Mouse (Mus musculus) c-Kit-positive CD71-positive TER-119-negative erythroid progenitor cells, embryonic 14.5 days (primary cell): ENCODE results near the gene Kat2b.
"Not testable (repeated sequence)": the region's sequence is repeated elsewhere in the genome, so short reads cannot be mapped to it uniquely, and the experiment has no call there.

Experiments used
- DNase-seq: peaks from one replicate; pipeline ENCODE4 v3.0.0-alpha.2; 2013; ENCODE audit warnings: low read depth

The Kat2b gene

DNA sequence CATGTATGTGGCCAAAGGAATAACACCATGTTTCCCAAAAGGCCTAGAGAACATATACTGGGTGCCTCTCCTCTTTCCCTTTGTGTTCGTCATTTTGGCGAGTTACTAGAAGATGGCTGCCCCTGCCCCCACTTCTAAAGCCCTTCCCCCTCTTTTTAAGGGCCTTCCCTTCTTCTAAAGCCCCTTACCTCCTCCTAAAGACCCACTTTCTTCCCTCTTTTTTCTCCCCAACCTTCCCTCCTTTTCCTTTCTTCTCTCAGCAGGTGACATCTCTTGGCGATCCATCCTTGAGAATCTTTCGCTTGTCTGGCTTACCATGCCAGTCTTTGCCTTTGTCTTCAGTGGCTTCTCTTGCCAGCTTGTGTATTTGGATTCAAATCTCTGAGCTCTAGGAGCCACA is 31.9 kb downstream of the Kat2b start:
- DNase-seq, result no peak

DNA sequence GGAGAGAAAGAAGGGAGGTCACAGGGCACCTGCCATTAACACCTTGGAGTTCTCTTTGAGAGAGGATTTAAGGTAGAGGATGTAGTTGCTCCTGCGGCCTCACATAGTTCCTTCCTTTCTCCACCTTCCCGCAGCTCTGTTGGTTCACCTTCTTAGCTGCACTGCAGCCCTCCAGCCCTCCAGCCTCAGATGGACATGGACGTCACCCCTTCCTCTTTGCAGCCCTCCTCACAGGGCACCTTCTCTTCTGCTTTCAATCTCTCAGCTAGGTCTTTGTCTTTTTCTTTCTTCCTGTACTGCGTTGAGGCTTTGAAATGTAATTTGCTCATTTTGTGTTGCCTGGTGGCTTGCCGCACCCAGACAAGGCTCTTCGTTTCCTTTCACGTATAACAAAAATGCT is 36.6 kb downstream of the Kat2b start:
- not testable (repeated sequence) for DNase-seq

DNA sequence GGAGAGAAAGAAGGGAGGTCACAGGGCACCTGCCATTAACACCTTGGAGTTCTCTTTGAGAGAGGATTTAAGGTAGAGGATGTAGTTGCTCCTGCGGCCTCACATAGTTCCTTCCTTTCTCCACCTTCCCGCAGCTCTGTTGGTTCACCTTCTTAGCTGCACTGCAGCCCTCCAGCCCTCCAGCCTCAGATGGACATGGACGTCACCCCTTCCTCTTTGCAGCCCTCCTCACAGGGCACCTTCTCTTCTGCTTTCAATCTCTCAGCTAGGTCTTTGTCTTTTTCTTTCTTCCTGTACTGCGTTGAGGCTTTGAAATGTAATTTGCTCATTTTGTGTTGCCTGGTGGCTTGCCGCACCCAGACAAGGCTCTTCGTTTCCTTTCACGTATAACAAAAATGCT is 39.4 kb downstream of the Kat2b start:
- DNase-seq, result not testable (repeated sequence)

DNA sequence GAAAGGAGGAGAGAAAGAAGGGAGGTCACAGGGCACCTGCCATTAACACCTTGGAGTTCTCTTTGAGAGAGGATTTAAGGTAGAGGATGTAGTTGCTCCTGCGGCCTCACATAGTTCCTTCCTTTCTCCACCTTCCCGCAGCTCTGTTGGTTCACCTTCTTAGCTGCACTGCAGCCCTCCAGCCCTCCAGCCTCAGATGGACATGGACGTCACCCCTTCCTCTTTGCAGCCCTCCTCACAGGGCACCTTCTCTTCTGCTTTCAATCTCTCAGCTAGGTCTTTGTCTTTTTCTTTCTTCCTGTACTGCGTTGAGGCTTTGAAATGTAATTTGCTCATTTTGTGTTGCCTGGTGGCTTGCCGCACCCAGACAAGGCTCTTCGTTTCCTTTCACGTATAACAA is 42.3 kb downstream of the Kat2b start:
- not testable (repeated sequence) for DNase-seq

DNA sequence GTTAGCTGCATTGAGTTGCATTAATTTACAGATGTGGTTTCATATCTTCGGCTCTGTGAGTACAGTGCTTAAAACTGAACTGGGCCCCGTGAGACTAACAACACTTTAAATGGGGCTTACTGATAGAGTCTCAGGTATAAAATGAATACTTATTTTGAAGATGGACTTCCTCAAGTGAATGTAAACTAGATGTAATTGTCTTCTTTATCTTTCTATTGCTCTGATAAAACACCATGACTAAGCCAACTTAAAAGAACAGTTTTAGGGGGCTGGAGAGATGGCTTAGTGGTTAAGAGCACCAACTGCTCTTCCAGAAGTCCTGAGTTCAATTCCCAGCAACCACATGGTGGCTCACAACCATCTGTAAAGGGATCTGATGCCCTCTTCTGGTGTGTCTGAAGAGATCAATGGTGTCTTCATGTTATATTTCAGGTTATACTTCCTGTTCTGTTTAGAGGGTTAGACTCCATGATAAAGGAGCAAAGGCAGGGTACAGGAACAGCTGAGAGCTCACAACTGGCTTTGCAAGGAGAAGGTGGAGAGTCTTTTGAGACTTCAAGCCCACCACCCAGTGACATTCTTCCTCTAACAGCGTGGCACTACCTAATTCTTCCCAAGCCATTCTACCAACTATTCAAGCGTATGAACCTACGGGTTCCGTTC is 50.8 kb downstream of the Kat2b start:
- no peak for DNase-seq

DNA sequence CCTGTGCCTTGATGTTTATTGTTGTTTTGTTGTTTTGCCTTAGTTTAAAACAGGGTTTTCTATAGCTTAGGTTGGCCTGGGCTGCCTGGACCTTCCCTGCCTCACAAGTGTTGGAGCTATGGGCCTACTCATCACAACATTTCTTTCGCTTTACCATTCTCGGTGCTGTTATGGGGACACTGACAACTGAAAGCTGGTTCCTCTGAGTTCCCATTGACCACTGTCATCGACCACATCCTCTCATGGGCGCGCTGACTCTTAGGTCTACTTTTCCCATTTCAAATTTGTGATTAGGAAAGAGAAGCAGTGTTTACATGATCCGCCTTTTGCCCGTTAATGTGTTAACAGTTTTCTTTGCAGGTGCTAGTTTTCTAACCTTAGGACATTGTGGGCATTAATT is 51.7 kb downstream of the Kat2b start:
- DNase-seq, result no peak

DNA sequence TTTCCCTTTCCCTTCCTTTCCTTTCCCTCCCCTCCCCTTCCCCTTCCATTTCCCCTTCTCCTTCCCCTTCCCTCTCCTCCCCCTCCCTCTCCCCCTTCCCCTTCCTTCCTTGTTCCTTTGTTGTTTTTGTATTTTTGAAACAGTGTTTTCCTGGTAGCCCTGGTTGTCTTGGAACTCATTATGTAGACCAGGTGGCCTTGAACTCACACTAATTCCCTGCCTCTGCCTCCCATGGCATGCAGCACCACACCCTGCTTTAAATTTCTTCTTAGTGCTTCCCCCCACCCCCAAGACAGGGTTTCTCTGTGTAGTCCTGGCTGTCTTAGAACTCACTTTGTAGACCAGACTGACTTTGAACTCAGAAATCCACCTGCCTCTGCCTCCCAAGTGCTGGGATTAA is 52.7 kb downstream of the Kat2b start:
- no peak for DNase-seq

DNA sequence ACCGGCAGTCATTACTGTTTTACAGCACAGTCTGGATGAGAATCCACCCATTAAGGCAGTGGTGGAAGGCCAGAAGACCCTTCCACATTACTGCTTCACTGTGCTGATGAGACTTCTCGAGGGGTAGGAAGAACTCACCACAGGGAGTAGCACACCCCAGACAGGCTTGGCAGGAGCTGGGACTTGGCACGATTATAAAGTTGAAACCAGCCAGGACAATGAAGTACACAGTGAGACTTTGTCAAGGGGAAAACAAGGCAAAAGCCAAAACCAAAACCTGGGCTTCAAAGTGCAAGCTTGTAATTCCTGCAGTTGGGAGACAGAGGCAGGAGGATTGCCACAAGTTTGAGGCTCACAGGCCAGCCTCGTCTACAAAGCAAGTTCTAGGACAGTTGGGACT is 54.0 kb downstream of the Kat2b start:
- DNase-seq, result no peak

DNA sequence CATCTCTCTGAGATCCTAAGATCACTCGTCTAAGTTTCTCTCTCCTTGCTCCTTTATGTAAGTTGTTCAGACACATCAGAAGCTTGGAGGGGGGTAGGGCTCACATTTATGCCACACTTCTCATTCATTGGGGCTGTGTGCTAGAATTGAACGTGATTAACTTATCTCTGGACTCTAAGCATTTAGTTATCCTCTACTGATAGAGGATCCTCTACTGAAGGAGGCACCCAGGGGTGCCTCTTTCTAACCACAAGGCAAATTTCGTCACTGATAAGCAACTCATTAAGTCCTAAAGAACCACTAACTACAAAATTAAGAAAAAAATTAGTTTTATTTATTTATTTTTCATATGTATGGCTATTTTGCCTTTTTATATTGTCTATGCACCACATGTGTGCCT is 55.5 kb downstream of the Kat2b start:
- peak; percentile 32 for DNase-seq

DNA sequence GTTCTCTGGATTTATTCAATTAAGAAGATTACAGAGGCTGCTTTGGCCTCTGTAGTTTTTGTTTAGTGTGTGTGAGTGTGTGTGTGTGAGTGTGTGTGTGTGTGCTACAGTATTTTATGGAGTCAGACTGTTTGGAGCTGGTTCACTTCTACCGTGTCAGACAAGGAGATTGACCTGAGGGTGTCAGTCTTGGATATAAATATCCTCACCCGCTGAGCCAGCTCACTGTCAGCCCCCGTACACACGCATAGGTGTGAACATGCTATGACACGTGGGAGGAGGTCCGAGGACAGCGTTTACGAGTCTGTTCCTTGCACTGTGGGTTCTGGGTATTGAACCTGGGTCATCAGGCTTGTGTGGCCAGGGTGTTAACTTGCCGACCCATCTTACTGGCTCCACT is 57.1 kb downstream of the Kat2b start:
- no peak for DNase-seq

DNA sequence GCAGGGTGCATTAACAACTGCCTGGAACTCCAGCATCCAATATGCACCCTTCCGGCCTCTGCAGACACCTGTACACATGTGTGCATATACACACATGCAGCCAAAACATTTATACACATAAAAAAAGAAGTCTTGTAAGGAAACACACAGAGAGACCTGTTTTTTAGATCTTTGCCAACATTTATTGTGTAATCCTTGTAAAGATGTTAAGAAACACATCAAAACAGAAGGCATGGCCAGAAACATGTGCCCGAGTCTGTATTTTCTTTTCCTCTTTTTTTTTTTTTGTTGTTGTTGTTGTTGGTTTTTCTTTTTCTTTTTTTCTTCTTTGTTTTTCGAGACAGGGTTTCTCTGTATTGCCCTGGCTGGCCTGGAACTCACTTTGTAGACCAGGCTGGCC is 59.5 kb downstream of the Kat2b start:
- no peak for DNase-seq

DNA sequence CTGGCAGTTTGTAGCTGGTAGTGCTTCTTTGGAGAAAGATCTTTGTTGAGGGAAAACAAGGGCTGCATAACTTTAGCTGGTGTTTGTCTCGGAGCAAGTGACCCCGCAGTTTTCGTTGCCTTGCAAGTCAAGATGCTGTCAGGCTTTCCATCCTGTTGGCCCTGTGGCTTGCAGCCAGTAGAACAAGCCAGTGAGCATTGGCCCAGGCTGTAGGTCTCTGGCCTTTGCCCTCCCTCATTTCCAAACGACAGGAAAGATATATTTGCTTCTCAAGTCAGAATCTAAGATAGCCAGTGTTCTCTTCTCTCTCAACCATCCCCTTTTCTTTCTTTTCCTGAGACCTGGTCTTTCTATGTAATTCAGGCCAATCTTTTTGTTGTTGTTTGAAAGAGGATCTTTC is 60.8 kb downstream of the Kat2b start:
- no peak for DNase-seq

DNA sequence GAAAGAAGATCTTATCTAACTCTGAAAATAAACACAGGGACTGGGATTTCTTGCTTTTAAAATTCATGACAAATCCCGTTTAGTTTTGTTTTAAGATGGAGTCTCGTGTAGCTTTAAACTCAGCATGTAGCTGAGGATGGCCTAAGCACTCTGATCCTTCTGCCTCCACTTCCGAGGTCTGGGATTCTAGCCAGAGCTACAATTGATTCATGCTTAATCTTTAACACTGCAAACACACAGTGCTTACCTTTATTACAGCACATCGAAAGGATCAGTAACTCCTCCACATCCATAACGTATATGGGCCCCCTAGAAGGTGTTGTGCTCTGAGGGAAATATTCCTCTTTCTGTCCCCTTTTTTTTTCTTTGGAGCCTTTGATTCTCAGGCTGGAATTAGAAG is 61.5 kb downstream of the Kat2b start:
- no peak for DNase-seq

DNA sequence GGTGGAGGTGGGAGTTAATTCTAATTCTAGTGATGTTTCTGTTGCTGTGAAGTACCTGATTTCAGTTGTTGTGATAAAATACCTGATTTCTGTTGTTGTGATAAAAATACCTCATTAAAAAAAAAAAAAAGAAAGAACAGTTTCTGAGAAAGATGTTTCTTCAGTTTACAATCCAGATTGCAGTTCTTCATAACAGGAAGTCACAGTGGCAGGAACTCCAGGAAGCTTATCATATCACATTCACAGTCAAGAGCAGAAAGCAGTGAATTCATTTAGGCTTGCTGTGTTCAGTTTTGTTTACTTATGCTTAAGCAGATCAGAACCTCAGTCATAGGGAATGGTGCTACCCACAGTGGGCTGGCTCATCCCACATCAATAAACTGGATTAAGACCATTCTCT is 64.7 kb downstream of the Kat2b start:
- no peak for DNase-seq

DNA sequence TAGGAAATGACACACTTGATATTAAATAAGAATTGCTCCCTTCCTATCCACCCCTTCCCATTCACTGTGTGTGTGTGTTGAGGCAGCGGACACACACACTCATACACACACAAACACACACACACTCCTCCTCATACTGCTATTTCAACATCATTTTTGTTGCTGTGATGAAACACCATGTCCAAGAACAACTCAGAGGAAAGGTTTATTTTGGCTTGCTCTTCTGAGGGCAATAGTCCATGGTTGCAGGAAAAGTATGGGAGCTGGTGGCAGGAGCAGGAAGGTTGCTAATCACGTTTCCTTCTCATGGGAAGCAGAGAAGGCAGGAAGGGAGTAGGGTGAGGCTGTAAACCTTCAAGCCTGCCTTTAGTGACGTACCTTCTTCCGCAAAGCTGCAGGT is 76.7 kb downstream of the Kat2b start:
- DNase-seq, result no peak

DNA sequence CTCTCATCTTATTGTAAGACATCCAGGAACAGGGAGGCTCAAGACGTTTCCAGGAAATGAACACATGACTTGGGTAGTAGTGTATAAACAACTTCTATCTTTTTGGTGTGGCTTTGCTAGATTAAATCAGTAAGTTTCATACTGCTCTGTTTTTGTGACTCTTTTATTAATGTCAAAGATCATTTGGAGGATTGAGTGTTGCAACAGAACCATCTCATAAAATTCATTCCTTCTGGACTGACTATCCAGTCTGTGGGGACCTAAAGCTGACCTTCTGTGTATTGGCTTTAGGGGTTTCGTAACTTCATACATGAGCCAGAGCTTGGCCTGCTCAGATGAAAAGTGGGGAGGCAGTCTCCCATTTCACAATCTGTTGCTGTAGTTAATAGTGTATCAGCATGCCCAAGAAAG is 83.6 kb downstream of the Kat2b start:
- no peak for DNase-seq

DNA sequence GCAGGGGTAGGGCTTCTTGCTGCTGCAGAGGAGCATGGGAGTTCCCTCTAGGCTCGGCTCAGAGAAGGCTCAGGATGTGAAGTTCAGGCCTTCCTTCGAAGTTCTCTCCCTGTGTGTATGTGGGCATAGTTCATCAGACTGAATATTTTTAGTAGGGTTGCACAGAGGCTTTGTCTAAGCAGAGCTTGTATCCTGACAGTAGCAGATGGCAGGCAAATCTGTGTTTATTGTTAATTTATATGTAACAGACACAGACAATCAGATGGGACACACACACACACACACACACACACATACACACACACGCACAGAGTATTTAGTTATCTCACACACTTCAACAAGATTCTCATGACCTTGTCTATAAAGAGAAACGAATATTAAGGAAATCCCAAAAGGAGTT is 87.9 kb downstream of the Kat2b start:
- no peak for DNase-seq

DNA sequence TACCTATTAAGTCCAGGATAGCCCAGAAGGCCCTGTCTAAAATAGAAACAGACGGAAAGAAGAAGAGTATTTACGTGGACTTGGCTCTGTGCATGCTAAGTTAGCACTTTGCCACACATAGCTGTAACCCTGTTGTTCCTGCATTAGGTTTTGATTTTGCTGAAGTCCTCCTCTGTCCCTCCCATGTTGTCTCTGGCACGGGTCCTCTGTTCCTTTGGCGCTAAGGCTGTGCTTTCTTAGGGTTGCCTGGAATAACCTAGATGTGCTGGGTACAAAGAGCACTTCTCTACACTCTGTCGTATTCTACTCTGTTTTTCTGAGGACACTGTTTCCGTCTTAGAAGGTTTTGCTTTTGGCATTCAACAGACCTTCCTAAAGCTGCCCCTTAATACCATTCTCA is 88.4 kb downstream of the Kat2b start:
- DNase-seq, result no peak

DNA sequence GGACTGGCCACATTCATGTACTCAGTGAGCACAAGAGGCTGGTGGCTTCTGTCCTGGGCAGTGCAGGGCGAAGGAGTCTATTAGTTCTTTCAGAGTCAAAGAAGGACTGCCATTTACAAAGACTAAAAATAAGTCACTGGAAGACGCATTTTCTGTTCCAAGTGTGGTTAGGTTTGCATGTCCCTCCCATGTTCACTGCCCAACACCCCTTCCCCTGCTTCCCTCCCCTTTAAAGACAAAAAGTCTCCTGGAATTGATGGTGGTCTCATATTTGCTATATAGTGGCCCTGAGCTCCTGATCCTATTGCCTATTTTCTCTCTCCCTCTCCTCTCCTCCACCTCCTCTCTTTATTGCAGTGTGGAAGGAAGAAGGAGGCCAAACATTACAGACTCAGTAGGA is 89.3 kb downstream of the Kat2b start:
- no peak for DNase-seq

DNA sequence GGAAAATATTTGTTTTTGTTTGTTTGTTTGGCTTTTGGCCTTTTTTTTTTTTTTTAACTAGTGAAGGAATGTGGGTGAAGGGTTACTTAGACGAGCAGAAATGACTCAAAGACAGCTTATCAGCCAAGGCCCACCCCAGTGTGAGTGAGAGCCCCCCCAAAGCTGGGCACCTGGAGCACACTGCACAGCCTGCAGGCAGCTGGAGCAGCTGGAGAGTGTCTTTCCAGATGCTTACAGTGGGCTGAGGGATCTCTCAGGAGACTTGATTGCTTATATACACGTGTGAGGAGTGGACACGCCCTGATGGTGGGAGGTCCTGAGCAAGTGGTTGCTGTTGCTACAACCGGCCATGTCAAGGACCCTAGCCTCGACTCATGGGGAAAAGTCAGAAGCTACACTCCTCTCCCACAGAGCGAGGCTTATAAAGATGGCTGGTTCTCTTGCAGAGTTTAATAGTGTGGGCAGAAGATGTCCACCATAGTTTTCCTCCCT is 89.8 kb downstream of the Kat2b start:
- DNase-seq, result no peak

DNA sequence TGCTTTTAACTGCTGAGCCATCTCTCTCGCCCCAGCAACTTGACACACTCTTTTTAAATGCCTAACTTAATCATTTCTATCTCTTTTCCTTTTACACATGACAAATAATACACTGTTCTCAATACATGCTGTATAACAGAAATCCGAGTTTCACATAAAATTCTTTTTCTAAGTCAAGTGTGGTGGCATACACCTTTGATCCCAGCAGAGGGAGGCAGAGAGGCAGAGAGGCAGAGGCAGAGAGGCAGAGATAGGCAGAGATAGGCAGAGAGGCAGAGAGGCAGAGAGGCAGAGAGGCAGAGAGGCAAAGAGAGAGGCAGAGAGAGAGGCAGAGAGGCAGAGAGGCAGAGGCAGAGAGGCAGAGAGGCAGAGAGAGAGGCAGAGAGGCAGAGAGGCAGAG is 90.7 kb downstream of the Kat2b start:
- peak; percentile 24 for DNase-seq

DNA sequence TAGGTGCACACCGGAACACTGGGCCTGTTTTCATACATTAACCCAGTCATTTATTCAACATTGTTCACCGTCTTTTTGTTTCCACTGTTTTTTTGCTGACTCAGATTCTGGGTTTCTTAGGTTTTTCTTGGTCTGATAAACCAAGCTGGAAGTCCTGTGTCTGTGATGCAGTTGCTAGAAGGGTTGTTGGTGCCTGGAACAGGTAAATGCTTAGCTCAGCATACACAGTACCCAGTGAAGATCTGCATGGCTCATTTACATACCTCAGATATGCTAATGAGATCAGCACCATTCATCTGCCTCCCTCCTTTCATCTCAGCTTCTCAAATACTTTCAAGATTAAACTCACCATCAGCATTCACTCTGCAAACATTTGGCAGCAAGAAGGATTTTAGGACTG is 92.0 kb downstream of the Kat2b start:
- DNase-seq, result no peak

DNA sequence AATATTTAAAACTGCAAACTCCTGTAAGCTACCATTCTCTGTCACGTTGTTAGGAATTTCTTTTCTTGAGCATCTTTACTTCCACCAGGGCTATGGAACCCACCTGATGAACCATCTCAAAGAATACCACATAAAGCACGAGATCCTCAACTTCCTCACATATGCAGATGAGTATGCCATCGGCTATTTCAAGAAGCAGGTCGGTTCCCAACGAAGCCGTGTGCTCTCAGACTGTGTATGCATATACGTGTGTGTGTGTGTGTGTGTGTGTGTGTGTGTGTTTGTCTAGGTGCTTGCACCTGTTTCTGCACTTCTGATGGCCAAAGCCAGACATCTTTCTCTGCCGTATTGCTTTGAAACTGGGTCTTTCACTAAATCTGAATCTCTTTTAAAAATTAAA is 92.6 kb downstream of the Kat2b start:
- DNase-seq, result no peak

DNA sequence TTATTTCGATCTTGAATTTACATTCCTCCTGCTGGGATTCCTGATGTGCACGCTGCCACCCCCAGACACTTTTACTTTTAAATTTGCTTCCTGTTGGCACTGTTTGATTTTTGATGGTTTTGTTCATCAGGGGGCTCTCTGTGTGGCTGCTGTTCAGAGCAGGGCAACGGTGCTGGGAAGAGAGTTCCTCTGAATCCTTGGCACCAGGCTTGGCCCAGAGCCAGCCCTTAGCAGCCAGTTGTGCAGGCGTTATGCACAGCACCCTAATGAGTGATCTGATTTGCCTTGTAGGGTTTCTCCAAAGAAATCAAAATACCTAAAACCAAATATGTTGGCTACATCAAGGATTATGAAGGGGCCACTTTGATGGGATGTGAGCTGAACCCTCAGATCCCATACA is 93.1 kb downstream of the Kat2b start:
- no peak for DNase-seq
